Mouse (Mus musculus): ENCODE results near the gene Oaz3. TPM values are rescaled to one million over a fixed set of nuclear protein-coding genes. Genes with fewer than 3 reads are reported as not detected.

The Oaz3 gene
- total and polyA plus RNA-seq, 2 experiments = 0.37 to 0.43 TPM

DNA sequence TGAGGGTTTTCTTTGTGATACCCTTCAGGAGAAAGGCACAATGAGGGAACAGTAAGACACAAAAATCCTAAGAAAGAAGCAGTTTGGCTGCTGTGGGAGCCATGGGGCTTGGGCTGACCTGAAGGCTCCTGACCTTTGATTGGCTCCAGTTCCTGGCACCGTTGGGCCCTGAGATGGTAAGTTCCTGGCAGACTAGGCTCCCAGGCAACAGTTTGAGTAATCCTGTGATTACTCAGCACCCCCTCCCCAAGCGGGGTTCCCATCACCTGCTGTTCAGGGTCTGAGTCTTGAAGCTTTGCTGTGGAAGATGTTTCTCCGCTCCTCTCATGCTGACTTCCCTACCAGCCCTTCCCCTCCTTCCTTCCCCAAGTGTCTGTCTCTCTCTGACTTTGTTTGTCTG lies 60.2 kb downstream of the Oaz3 start:
- no peak overlapping the region for H3K9ac ChIP-seq (ENCODE audit: low read depth, low read length)
- no peak overlapping the region for H3K27ac ChIP-seq (replicated peaks; ENCODE audit: insufficient read depth, low read depth, low read length)
- H3K4me3 ChIP-seq (ENCODE audit: insufficient read depth, low read depth, low read length) = no peak overlapping the region
- no peaks in the 10 kb centered on the region for H3K79me2 ChIP-seq (ENCODE audit: control insufficient read depth, insufficient read depth, low read length)
- H3K36me3 ChIP-seq (ENCODE audit: control insufficient read depth, insufficient read depth, low read length) = peaks cover 12% of the 10 kb centered on the region; the same call in 1 of the 2 replicates
- H3K4me1 ChIP-seq (ENCODE audit: control insufficient read depth, insufficient read depth, low read length) = peaks cover 4% of the 10 kb centered on the region
- no peaks in the 10 kb centered on the region for H3K27me3 ChIP-seq (ENCODE audit: control insufficient read depth, insufficient read depth, low read length)
- peak; percentile 74 for DNase-seq (ENCODE audit: extremely low read depth, low read depth, low spot score)
- 32% methylated on average over 3 of the region's 3 CpGs for WGBS
- TF ChIP-seq POLR2A (IDR thresholded peaks at IDR 0.05; ENCODE audit: extremely low read depth, insufficient read depth, low read length) (no peak), CTCF (IDR thresholded peaks at IDR 0.05; ENCODE audit: low read depth, low read length) (no peak)

Other genes with a start within 250 kb of the Oaz3 start
- gene Gm5286, start 247.2 kb downstream of the Oaz3 start, total RNA-seq (2014; rRNA removed) = not detected in 2 replicates
- gene Gm5286, start 247.2 kb downstream of the Oaz3 start, polyA plus RNA-seq (2012; rRNA removed) = not detected in 2 replicates
- gene Gm4778, start 179.9 kb downstream of the Oaz3 start, total RNA-seq (2014; rRNA removed) = not detected in 2 replicates
- gene Gm4778, start 179.9 kb downstream of the Oaz3 start, polyA plus RNA-seq (2012; rRNA removed) = not detected in 2 replicates
- 14.2 and 15.6 TPM in 2 replicates for gene Them4, start 133.8 kb downstream of the Oaz3 start, total RNA-seq (2014; rRNA removed)
- gene Them4, start 133.8 kb downstream of the Oaz3 start, polyA plus RNA-seq (2012; rRNA removed) = 3.9 and 4.6 TPM in 2 replicates
- 0.09 and 0.20 TPM in 2 replicates for gene Them5, start 101.8 kb downstream of the Oaz3 start, total RNA-seq (2014; rRNA removed)
- not detected in 2 replicates for gene Them5, start 101.8 kb downstream of the Oaz3 start, polyA plus RNA-seq (2012; rRNA removed)
- 0.18 and 0.40 TPM in 2 replicates for gene C2cd4d, start 81.5 kb downstream of the Oaz3 start, total RNA-seq (2014; rRNA removed)
- gene C2cd4d, start 81.5 kb downstream of the Oaz3 start, polyA plus RNA-seq (2012; rRNA removed) = 2.1 and 2.5 TPM in 2 replicates
- 36.3 and 50.3 TPM in 2 replicates for gene Rorc, start 71.1 kb downstream of the Oaz3 start, total RNA-seq (2014; rRNA removed)
- gene Rorc, start 71.1 kb downstream of the Oaz3 start, polyA plus RNA-seq (2012; rRNA removed) = 31.6 and 34.4 TPM in 2 replicates
- 0.20 and 0.37 TPM in 2 replicates for gene Lingo4, start 45.4 kb downstream of the Oaz3 start, total RNA-seq (2014; rRNA removed)
- 0.12 and 0.16 TPM in 2 replicates for gene Lingo4, start 45.4 kb downstream of the Oaz3 start, polyA plus RNA-seq (2012; rRNA removed)
- 1.5 and 1.8 TPM in 2 replicates for gene Tdrkh, start 30.6 kb downstream of the Oaz3 start, total RNA-seq (2014; rRNA removed)
- 0.22 and 0.66 TPM in 2 replicates for gene Tdrkh, start 30.6 kb downstream of the Oaz3 start, polyA plus RNA-seq (2012; rRNA removed)
- gene Mrpl9, start 597 bp downstream of the Oaz3 start, total RNA-seq (2014; rRNA removed) = 44.6 and 45.9 TPM in 2 replicates
- 31.1 and 31.8 TPM in 2 replicates for gene Mrpl9, start 597 bp downstream of the Oaz3 start, polyA plus RNA-seq (2012; rRNA removed)
- not detected in 2 replicates for gene Celf3, start 34.4 kb upstream of the Oaz3 start, total RNA-seq (2014; rRNA removed)
- gene Celf3, start 34.4 kb upstream of the Oaz3 start, polyA plus RNA-seq (2012; rRNA removed) = 0.05 TPM in 1 of 2 replicates, not detected in the other
- not detected in 2 replicates for gene Riiad1, start 36.4 kb upstream of the Oaz3 start, total RNA-seq (2014; rRNA removed)
- gene Riiad1, start 36.4 kb upstream of the Oaz3 start, polyA plus RNA-seq (2012; rRNA removed) = not detected in 2 replicates
- gene Snx27, start 138.8 kb upstream of the Oaz3 start, total RNA-seq (2014; rRNA removed) = 9.6 and 13.6 TPM in 2 replicates
- gene Snx27, start 138.8 kb upstream of the Oaz3 start, polyA plus RNA-seq (2012; rRNA removed) = 4.7 TPM in 2 replicates
- gene Gm10972, start 199.2 kb upstream of the Oaz3 start, total RNA-seq (2014; rRNA removed) = not detected in 2 replicates
- not detected in 2 replicates for gene Gm10972, start 199.2 kb upstream of the Oaz3 start, polyA plus RNA-seq (2012; rRNA removed)
- gene Tuft1, start 215.0 kb upstream of the Oaz3 start, total RNA-seq (2014; rRNA removed) = 2.1 and 2.6 TPM in 2 replicates
- 2.6 and 7.3 TPM in 2 replicates for gene Tuft1, start 215.0 kb upstream of the Oaz3 start, polyA plus RNA-seq (2012; rRNA removed)
- gene Selenbp2, start 249.6 kb upstream of the Oaz3 start, total RNA-seq (2014; rRNA removed) = 57.4 and 86.2 TPM in 2 replicates
- gene Selenbp2, start 249.6 kb upstream of the Oaz3 start, polyA plus RNA-seq (2012; rRNA removed) = 24.5 and 148 TPM in 2 replicates